Mouse (Mus musculus) heart, postnatal 0 days (tissue): ENCODE results near the gene Arhgef25. TPM values are rescaled to one million over a fixed set of nuclear protein-coding genes. Genes with fewer than 3 reads are reported as not detected.

Experiments used
- ATAC-seq: fragments of 200-750 bp; cut with Nextera tagmentation; 2 replicates; pipeline ENCODE4 v1.8.0; 2017; ENCODE audit warnings: low read depth, moderate number of reproducible peaks, moderate library complexity; ENCODE audit not compliant: insufficient read depth
- DNase-seq: peaks from one replicate; pipeline ENCODE4 v3.0.0-alpha.2; 2016; ENCODE audit warnings: low spot score
- H3K27ac ChIP-seq: fragments of 300-500 bp; sonication (generic); 2 replicates; pipeline ENCODE4 v1.5.1; 2014; ENCODE audit warnings: low read depth, mild to moderate bottlenecking
- H3K27me3 ChIP-seq: fragments of 300-500 bp; sonication (generic); 2 replicates; pipeline ENCODE4 v1.6.1; 2014; ENCODE audit warnings: low read length, mixed read lengths; ENCODE audit not compliant: control insufficient read depth, insufficient read depth
- H3K36me3 ChIP-seq: fragments of 300-500 bp; sonication (generic); replicated peaks from 2 replicates; pipeline ENCODE4 v1.6.1; 2014; ENCODE audit warnings: low read length, mixed read lengths; ENCODE audit not compliant: control insufficient read depth, insufficient read depth
- H3K4me1 ChIP-seq: fragments of 300-500 bp; sonication (generic); 2 replicates; pipeline ENCODE4 v1.6.1; 2014; ENCODE audit warnings: antibody characterized with exemption; ENCODE audit not compliant: control insufficient read depth, insufficient read depth
- H3K4me2 ChIP-seq: fragments of 300-500 bp; sonication (generic); 2 replicates; pipeline ENCODE4 v1.6.1; 2014; ENCODE audit warnings: low read depth, mild to moderate bottlenecking, low read length, moderate library complexity
- H3K4me3 ChIP-seq: fragments of 300-500 bp; sonication (generic); 2 replicates; pipeline ENCODE4 v1.5.1; 2014; ENCODE audit warnings: low read depth, low read length
- H3K9ac ChIP-seq: fragments of 300-500 bp; sonication (generic); replicated peaks from 2 replicates; pipeline ENCODE4 v1.6.1; 2014; ENCODE audit warnings: low read depth, low read length, mixed read lengths
- H3K9me3 ChIP-seq: fragments of 300-500 bp; sonication (generic); replicated peaks from 2 replicates; pipeline ENCODE4 v1.6.1; 2016; ENCODE audit warnings: low read length; ENCODE audit not compliant: control insufficient read depth
- CTCF ChIP-seq: IDR thresholded peaks from 2 replicates; pipeline ENCODE4 v1.5.1; 2016; ENCODE audit warnings: antibody characterized with exemption, control low read depth, low read depth
- EP300 ChIP-seq: IDR thresholded peaks from 2 replicates; pipeline ENCODE4 v1.6.1; 2016; ENCODE audit warnings: antibody characterized with exemption, low read depth
- WGBS: fragments of 180-500 bp; shearing (Covaris S2); extraction: QIAGEN DNeasy Blood & Tissue Kit; methylation state at CpG from one replicate; pipeline ENCODE4 v1.1.7; 2014; 5-methylcytosine and 5-hydroxymethylcytosine counted together
- polyA plus RNA-seq: library from polyadenylated mRNA; unstranded; fragments of >200 nt; fragmentation: Nextera tagmentation; extraction: Ambion mirVana; gene quantifications from 2 replicates; pipeline ENCODE4 v1.2.1, GENCODE M21; 2015
- total RNA-seq: library from RNA; depleted of rRNA; stranded (reverse); fragments of >200 nt; gene quantifications from 2 replicates; pipeline ENCODE4 v1.2.3, GENCODE M21; 2014; ENCODE audit warnings: low replicate concordance

Gene Arhgef25
- total and polyA plus RNA-seq, 2 experiments from 2014 or later: 10.0 to 44.2 TPM

GRCm38 (mm10) chr10:127185101-127185500 is 4.8 kb downstream of the Arhgef25 start:
- TF ChIP-seq EP300 (no peak), CTCF (no peak)
- H3K9me3 ChIP-seq: no peaks in the 10 kb centered on the region
- no peak overlapping the region for H3K9ac ChIP-seq
- no peak for ATAC-seq
- H3K36me3 ChIP-seq: peaks cover 11% of the 10 kb centered on the region
- DNase-seq: no peak
- H3K4me3 ChIP-seq: no peak overlapping the region
- WGBS: 73% methylated on average over 9 of the region's 9 CpGs
- no peak overlapping the region for H3K4me2 ChIP-seq
- peaks cover 38% of the 10 kb centered on the region for H3K27me3 ChIP-seq
- H3K27ac ChIP-seq: no peak overlapping the region
- H3K4me1 ChIP-seq: 0 out of 2 replicates have a peak, but pooled peaks cover 8% of the 10 kb centered on the region

- H3K4me1 ChIP-seq: 0 out of 2 replicates have a peak, but pooled peaks cover 4% of the 10 kb centered on the region
- no peaks in the 10 kb centered on the region for H3K9me3 ChIP-seq
- no peak overlapping the region for H3K9ac ChIP-seq
- DNase-seq: no peak
- WGBS: 19% methylated on average over 20 of the region's 20 CpGs
- H3K4me3 ChIP-seq: peak overlapping the region; percentile 32
- peak overlapping the region; percentile 49 for H3K4me2 ChIP-seq
- peaks cover 11% of the 10 kb centered on the region for H3K36me3 ChIP-seq
- TF ChIP-seq CTCF: no peak
- peaks cover 51% of the 10 kb centered on the region for H3K27me3 ChIP-seq
- H3K27ac ChIP-seq: no peak overlapping the region
- ATAC-seq: no peak
Observed at GRCm38 (mm10) chr10:127183759-127184158, 6.1 kb downstream of the Arhgef25 start.

GRCm38 (mm10) chr10:127182624-127183023 is 7.3 kb downstream of the Arhgef25 start:
- H3K27me3 ChIP-seq: peaks cover 56% of the 10 kb centered on the region
- TF ChIP-seq CTCF: no peak
- no peak for TF ChIP-seq EP300
- WGBS: 72% methylated on average over 4 of the region's 4 CpGs
- DNase-seq (no peak), ATAC-seq (no peak)
- 0 out of 2 replicates have a peak overlapping the region, but pooled peaks have one; percentile 17 for H3K9ac ChIP-seq
- no peaks in the 10 kb centered on the region for H3K9me3 ChIP-seq
- no peak overlapping the region for H3K27ac ChIP-seq
- H3K4me1 ChIP-seq: peaks cover 8% of the 10 kb centered on the region
- peak overlapping the region; percentile 49 for H3K4me2 ChIP-seq
- H3K4me3 ChIP-seq: peak overlapping the region; percentile 32
- H3K36me3 ChIP-seq: peaks cover 11% of the 10 kb centered on the region

GRCm38 (mm10) chr10:127181566-127181965 is 8.3 kb downstream of the Arhgef25 start:
- WGBS: 64% methylated on average over 6 of the region's 6 CpGs
- TF ChIP-seq EP300 (no peak), CTCF (no peak)
- peaks cover 11% of the 10 kb centered on the region for H3K36me3 ChIP-seq
- ATAC-seq (peak; percentile 42), DNase-seq (no peak)
- peak overlapping the region; percentile 63 for H3K27ac ChIP-seq
- H3K4me1 ChIP-seq: peaks cover 8% of the 10 kb centered on the region
- no peak overlapping the region; the same call in 1 of the 2 replicates for H3K9ac ChIP-seq
- H3K9me3 ChIP-seq: no peaks in the 10 kb centered on the region
- H3K4me2 ChIP-seq: peak overlapping the region; percentile 49
- H3K4me3 ChIP-seq: peak overlapping the region; percentile 32
- H3K27me3 ChIP-seq: peaks cover 67% of the 10 kb centered on the region

GRCm38 (mm10) chr10:127180695-127181047 is 9.2 kb downstream of the Arhgef25 start:
- peaks cover 8% of the 10 kb centered on the region for H3K4me1 ChIP-seq
- peaks cover 76% of the 10 kb centered on the region for H3K27me3 ChIP-seq
- no peak overlapping the region for H3K9ac ChIP-seq
- no peak; the same call in 1 of the 2 replicates for ATAC-seq
- H3K36me3 ChIP-seq: peaks cover 8% of the 10 kb centered on the region
- TF ChIP-seq CTCF (no peak), EP300 (no peak)
- peak overlapping the region; percentile 65 for H3K4me2 ChIP-seq
- DNase-seq: no peak
- H3K9me3 ChIP-seq: no peaks in the 10 kb centered on the region
- WGBS: 17% methylated on average over 3 of the region's 3 CpGs
- peak overlapping the region; percentile 36; the same call in 1 of the 2 replicates for H3K4me3 ChIP-seq
- peak overlapping the region; percentile 58 for H3K27ac ChIP-seq
